Mouse (Mus musculus): ENCODE measurements around the gene Gata5. TPM values are rescaled to one million over a fixed set of nuclear protein-coding genes. Genes with fewer than 3 reads are reported as not detected.

Gata5 gene
- polyA plus RNA-seq, 1 experiment = 0.04 TPM

DNA sequence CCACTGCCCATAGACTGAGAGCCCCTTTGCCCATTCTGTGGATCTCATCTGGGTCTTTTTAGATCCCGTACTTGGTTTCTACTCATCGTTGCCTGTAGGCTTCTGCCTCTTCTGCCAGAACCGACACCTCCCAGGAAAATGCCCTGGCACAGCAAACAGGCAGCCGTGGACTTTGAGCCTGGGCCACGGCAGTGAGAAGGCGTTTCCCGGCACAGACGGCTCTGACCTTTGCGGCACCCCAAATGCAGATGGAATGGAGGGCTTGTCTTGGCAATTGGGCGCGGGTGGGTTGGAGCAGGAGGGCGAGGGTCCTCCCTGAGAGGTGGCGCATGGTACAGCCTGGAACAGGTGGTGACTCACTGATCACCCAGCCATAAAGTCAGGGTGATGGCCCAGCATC lies 8.6 kb upstream of the Gata5 start:
- TF ChIP-seq POLR2A (IDR thresholded peaks at IDR 0.05; ENCODE audit: borderline replicate concordance, extremely low read depth, insufficient read depth, insufficient read length, poor library complexity, severe bottlenecking) (no peak), CTCF (IDR thresholded peaks at IDR 0.05; ENCODE audit: borderline replicate concordance, extremely low read depth, insufficient read depth, insufficient read length) (no peak)
- no peak for DNase-seq (ENCODE audit: low read depth)

DNA sequence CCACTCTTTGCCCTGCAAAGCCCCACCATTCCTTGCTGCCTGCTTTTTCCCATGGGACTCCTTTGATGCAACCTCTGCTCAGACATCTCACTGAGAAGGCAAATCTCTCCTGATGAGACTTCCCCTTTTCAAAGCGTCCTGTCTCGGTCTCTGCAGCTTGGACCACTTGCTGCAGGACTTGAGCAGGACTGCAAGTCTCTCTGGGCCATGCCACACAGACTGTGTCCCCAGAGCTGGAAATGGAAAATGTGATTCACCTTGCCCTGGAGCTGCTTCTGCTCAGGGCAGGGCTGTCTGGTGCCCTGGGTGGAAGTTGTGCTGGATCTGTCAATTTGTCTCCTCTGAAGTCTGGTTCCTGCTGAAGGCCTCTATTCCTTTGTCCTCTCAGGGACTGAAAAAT lies 7.7 kb upstream of the Gata5 start:
- no peak for TF ChIP-seq CTCF (IDR thresholded peaks at IDR 0.05; ENCODE audit: borderline replicate concordance, extremely low read depth, insufficient read depth, insufficient read length)
- TF ChIP-seq POLR2A (IDR thresholded peaks at IDR 0.05; ENCODE audit: borderline replicate concordance, extremely low read depth, insufficient read depth, insufficient read length, poor library complexity, severe bottlenecking) = no peak
- DNase-seq (ENCODE audit: low read depth) = no peak

DNA sequence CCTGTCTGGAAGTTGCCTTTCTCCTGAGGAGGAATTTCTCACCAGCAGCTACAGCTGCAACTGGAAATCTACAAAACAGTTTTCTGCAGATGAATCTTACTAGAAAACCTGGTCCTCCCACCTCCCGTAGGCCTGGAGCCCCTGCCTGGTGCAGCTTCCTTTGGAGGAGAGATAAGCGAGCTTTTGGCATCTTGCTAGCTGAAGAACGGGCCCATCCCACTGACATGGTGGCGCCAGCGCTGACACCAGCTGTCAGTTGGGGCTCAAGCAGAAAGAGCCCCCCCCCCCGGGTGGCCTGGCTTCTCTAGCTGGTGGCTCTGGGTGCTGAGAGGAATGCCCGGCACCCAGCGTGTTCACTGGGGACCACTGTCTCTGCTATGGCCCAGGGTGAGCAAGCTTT lies 6.7 kb upstream of the Gata5 start:
- no peak for DNase-seq (ENCODE audit: low read depth)
- no peak for TF ChIP-seq POLR2A (IDR thresholded peaks at IDR 0.05; ENCODE audit: borderline replicate concordance, extremely low read depth, insufficient read depth, insufficient read length, poor library complexity, severe bottlenecking)
- no peak for TF ChIP-seq CTCF (IDR thresholded peaks at IDR 0.05; ENCODE audit: borderline replicate concordance, extremely low read depth, insufficient read depth, insufficient read length)

DNA sequence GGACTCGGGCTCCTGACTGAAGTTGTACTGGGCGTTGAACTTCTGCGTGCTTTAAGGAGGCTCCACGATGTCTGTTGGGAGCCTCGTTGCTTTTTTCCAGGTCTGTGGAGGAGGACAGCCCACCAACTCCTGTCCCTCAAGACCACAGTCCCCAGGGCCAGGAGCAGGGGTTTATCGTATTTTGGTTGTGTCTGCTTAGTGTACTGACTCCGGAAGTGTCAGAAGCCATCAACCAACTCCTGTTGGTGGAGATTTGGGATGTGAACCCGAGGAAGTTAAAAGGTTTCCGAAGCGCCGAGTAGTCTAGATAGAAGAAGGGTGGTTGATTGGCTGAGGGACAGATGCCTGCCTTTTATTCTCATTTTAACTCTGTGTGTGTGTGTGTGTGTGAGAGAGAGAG lies 5.4 kb upstream of the Gata5 start:
- no peak for TF ChIP-seq POLR2A (IDR thresholded peaks at IDR 0.05; ENCODE audit: borderline replicate concordance, extremely low read depth, insufficient read depth, insufficient read length, poor library complexity, severe bottlenecking)
- no peak for TF ChIP-seq CTCF (IDR thresholded peaks at IDR 0.05; ENCODE audit: borderline replicate concordance, extremely low read depth, insufficient read depth, insufficient read length)
- DNase-seq (ENCODE audit: low read depth) = no peak

DNA sequence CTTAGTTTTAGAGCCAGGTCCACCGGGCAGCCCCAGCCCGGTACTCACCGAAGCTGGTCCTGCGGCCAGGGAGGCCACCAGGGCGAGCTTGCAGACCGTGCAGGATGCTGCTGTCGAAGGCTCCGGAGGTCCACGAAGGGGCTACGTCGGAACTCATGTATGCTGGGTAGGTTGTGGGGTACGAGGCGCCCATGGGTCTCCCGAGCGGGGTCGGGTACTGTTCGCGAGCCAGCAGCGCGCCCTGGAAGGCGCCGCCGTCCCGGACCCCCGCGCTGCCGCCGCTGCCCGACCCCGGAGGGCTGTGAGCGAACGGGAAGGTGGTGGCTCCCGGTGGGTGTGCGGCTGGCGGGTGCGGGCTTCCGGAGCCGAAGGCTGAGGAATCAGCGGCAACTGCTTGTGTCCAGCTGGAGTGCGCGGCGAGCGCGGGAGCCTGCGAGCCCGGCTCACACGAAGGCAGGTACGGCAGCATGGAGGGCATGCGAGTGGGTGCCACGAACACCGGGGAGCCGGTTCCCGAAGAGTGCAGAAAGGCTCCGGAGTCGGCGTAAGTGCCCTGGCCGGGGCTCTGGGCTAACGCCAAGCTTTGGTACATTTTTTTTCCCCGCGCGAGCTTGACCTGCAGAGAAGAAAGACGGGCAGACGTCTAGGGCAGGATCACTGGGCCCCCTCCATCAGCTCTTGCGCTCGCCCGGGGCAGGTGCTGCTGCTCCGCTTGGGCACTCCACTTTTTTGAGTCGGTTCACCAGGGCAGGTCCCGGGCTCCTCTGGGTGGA lies 535 bp downstream of the Gata5 start:
- no peak for DNase-seq (ENCODE audit: low read depth)
- TF ChIP-seq POLR2A (IDR thresholded peaks at IDR 0.05; ENCODE audit: borderline replicate concordance, extremely low read depth, insufficient read depth, insufficient read length, poor library complexity, severe bottlenecking) (no peak), CTCF (IDR thresholded peaks at IDR 0.05; ENCODE audit: borderline replicate concordance, extremely low read depth, insufficient read depth, insufficient read length) (no peak)

DNA sequence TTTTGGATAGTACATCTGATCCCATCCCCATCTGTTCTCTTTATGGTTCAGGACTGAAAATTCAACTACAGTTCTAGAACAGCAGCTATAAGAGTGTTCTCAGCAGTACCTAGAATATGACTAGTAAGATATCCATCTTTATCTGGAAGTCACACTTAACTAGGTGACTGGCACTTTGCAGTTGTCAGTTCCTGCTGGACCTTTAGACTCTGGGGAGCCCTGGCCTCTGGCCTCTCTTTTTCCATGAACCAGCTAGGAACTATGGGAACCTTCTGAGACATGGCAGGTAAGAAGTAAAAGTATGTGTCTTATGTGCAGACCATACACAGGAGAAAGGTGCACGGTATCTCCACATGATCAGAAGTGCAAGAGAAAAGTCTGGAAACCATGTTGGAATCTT lies 5.0 kb downstream of the Gata5 start:
- no peak for DNase-seq (ENCODE audit: low read depth)
- TF ChIP-seq CTCF (IDR thresholded peaks at IDR 0.05; ENCODE audit: borderline replicate concordance, extremely low read depth, insufficient read depth, insufficient read length) = no peak
- no peak for TF ChIP-seq POLR2A (IDR thresholded peaks at IDR 0.05; ENCODE audit: borderline replicate concordance, extremely low read depth, insufficient read depth, insufficient read length, poor library complexity, severe bottlenecking)

DNA sequence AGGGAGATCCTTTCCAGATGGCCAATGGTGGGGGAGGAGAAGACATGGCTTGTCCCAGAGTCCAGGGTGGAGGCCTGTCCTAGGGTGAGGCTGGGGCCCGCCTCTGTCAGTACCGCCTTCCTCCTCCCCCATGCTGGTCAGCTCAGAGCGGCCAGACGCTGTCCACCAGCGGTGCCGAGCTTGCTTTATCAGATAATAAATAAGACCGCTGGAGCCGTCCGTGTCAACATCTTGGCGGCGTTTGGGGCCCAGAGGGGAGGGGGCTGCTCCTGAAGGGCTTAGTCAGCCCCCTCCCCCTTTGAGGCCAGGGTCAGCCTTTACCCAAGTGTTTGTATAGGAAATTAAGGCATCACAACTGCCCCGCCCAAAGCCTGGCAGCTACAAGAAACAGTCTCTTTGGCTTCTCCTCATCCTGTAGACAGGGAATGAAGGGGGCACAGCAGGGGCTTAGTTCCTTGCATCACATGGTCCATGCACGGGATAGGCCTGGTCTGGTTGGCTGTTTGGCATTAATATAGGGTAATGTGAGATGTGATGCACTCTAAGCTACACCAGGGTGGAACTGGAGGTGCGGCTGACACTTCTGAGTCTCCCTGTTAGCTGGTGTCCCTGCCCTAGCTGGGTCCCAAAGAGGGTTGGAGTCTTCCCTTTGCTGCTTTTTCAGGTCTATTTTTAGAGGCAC lies 11.7 kb downstream of the Gata5 start:
- no peak for DNase-seq (ENCODE audit: low read depth)
- no peak for TF ChIP-seq POLR2A (IDR thresholded peaks at IDR 0.05; ENCODE audit: borderline replicate concordance, extremely low read depth, insufficient read depth, insufficient read length, poor library complexity, severe bottlenecking)
- no peak for TF ChIP-seq CTCF (IDR thresholded peaks at IDR 0.05; ENCODE audit: borderline replicate concordance, extremely low read depth, insufficient read depth, insufficient read length)

DNA sequence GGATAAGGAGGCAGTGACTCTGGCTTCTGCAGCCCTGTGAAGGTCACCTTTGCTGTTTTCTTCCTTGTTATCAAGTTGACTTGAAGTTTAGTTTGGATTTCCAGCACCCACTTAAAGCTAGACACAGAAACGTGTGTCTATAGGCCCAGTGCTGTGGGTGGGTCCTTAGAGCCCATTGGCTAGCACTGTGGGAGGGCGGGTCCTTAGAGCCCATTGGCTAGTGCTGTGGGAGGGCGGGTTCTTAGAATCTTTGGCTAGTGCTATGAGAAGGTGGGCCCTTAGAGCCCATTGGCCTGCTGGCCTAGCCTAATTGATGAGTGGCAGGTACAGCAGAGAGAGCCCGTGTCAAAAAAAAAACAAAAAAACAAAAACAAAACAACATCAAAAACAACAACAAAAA lies 14.3 kb downstream of the Gata5 start:
- DNase-seq (ENCODE audit: low read depth) = no peak
- no peak for TF ChIP-seq POLR2A (IDR thresholded peaks at IDR 0.05; ENCODE audit: borderline replicate concordance, extremely low read depth, insufficient read depth, insufficient read length, poor library complexity, severe bottlenecking)
- no peak for TF ChIP-seq CTCF (IDR thresholded peaks at IDR 0.05; ENCODE audit: borderline replicate concordance, extremely low read depth, insufficient read depth, insufficient read length)

DNA sequence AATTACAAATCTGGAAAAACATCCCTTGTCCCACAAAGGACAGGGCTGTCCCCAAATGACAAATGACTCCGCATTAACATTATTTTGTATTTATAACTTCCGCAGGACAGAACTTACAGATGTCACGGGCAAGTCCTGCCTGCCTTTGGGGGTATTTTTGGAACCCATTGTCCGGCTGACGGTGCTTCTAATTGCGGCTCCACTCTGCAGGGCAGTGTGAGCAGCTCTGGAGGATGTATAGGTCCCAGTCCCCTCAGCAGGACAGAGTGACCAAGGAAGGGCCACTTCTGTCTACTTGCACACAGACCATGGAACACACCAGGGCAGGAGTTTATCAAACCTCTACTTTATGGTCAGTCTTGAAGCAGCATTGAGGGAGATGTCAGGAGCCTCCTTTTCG lies 16.9 kb downstream of the Gata5 start:
- DNase-seq (ENCODE audit: low read depth) = no peak
- TF ChIP-seq POLR2A (IDR thresholded peaks at IDR 0.05; ENCODE audit: borderline replicate concordance, extremely low read depth, insufficient read depth, insufficient read length, poor library complexity, severe bottlenecking) (no peak), CTCF (IDR thresholded peaks at IDR 0.05; ENCODE audit: borderline replicate concordance, extremely low read depth, insufficient read depth, insufficient read length) (no peak)

DNA sequence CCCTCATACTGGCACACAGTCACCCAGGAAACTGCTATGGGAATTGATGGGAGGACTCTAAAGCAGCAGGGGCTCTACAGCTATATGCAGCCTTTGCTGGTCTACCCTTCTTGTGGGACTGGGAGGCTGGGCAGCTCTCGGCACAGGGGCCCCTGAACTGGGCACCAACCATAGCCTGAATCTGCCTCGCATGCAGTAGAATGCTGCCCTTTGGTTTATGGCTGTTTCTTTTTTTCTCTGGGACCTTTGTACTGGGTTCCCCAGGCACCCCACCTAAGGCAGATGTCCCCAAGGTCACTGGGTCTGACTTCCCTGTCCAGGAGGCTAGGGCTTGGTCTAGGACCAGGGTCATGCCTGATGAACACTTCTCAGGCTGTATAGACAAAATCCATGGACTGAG lies 20.2 kb downstream of the Gata5 start:
- TF ChIP-seq CTCF (IDR thresholded peaks at IDR 0.05; ENCODE audit: borderline replicate concordance, extremely low read depth, insufficient read depth, insufficient read length) (no peak), POLR2A (IDR thresholded peaks at IDR 0.05; ENCODE audit: borderline replicate concordance, extremely low read depth, insufficient read depth, insufficient read length, poor library complexity, severe bottlenecking) (no peak)
- DNase-seq (ENCODE audit: low read depth) = no peak

DNA sequence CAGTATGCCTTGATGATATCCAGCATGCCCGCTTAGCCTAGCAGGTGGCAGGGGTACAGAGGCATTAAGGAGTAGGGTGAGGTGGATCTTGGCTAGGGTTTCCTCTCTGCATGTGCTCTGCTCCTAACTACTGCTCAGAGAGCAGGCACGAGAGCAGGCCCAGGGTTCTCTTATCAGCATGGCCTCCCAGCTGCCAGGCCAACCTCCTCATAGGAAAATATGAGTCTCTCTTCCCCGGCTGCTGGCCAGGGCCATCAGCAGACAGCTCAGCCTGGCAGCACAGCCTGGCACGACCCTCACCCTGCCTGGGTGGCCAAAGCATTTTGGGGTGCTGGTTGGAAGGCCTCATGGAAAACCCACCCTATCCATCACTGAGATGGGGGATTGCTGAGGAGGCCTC lies 23.4 kb downstream of the Gata5 start:
- TF ChIP-seq POLR2A (IDR thresholded peaks at IDR 0.05; ENCODE audit: borderline replicate concordance, extremely low read depth, insufficient read depth, insufficient read length, poor library complexity, severe bottlenecking) (no peak), CTCF (IDR thresholded peaks at IDR 0.05; ENCODE audit: borderline replicate concordance, extremely low read depth, insufficient read depth, insufficient read length) (no peak)
- no peak for DNase-seq (ENCODE audit: low read depth)

DNA sequence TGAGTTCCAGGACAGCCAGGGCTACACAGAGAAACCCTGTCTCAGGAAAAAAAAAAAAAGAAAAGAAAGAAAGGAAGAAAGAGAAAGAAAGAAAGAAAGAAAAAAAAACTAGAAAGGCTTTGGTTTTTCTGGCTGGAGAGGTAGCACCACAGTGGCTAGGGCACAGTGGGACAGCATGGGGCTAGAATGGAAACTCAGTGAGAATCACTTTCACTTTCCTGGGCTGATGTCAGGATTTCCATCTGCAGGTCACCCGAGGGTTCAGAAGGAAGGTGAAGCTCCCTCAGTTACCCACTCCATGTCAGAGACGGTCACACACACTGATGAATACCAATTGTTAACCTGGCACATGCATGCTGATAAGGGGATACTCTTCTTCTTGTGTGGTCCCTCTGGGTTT lies 26.8 kb downstream of the Gata5 start:
- no peak for DNase-seq (ENCODE audit: low read depth)
- TF ChIP-seq CTCF (IDR thresholded peaks at IDR 0.05; ENCODE audit: borderline replicate concordance, extremely low read depth, insufficient read depth, insufficient read length) (no peak), POLR2A (IDR thresholded peaks at IDR 0.05; ENCODE audit: borderline replicate concordance, extremely low read depth, insufficient read depth, insufficient read length, poor library complexity, severe bottlenecking) (no peak)

Measured in brain, embryonic 14.5 days (tissue).